Mouse (Mus musculus) megakaryocyte progenitor cell, adult 5-6 weeks (primary cell): ENCODE data around the gene Enah. TPM values are rescaled to one million over a fixed set of nuclear protein-coding genes. Genes with fewer than 3 reads are reported as not detected.

ENCODE experiments used
- ATAC-seq: replicated peaks from 2 replicates; pipeline ENCODE4 v1.8.0; 2016; ENCODE audit warnings: mild to moderate bottlenecking, moderate TSS enrichment, inconsistent platforms; ENCODE audit not compliant: poor library complexity
- total RNA-seq, 2 experiments: library from RNA; stranded (forward) in 1 of 2; stranded (reverse) in 1 of 2; fragments of 157-497, 149-512 nt in 1 of 2; fragments of 200-1000 nt in 1 of 2; gene quantifications; 2 replicates each; pipeline versions ENCODE4 v1.2.3 to v1.2.4; 2015 to 2017

The Enah gene
- total RNA-seq, 2 experiments from 2014 or later = 3.3 to 4.1 TPM

GRCm38 (mm10) chr1:181850441-181850840 lies 169.3 kb downstream of the Enah start:
- ATAC-seq = no peak

- ATAC-seq = no peak
Measured at GRCm38 (mm10) chr1:181848210-181848609, 171.6 kb downstream of the Enah start.

GRCm38 (mm10) chr1:181847396-181847795 lies 172.4 kb downstream of the Enah start:
- ATAC-seq = no peak

Other genes with a start within 250 kb of the Enah start
- gene Lbr, start 176.9 kb downstream of the Enah start, total RNA-seq (2015) = 243 and 247 TPM in 2 replicates
- 206 and 228 TPM in 2 replicates for gene Lbr, start 176.9 kb downstream of the Enah start, total RNA-seq (2017)
- gene Srp9, start 104.7 kb upstream of the Enah start, total RNA-seq (2015) = 157 and 164 TPM in 2 replicates
- gene Srp9, start 104.7 kb upstream of the Enah start, total RNA-seq (2017) = 123 and 133 TPM in 2 replicates
- gene Vmn1r1, start 144.5 kb upstream of the Enah start, total RNA-seq (2015) = not detected in 2 replicates
- not detected in 2 replicates for gene Vmn1r1, start 144.5 kb upstream of the Enah start, total RNA-seq (2017)